Mouse (Mus musculus) mammary gland, adult 2 months (tissue): ENCODE results near the gene Fam206a. TPM values are rescaled to one million over a fixed set of nuclear protein-coding genes. Genes with fewer than 3 reads are reported as not detected.

Experiments
- polyA plus RNA-seq: library from polyadenylated mRNA; depleted of rRNA; stranded (reverse); fragments of >200 nt; gene quantifications from 2 replicates; pipeline ENCODE4 v1.2.3, GENCODE M21; 2012; ENCODE audit warnings: low replicate concordance; rRNA removed

Gene Fam206a
- polyA plus RNA-seq: 2.7 and 3.8 TPM in 2 replicates

GRCm38 (mm10) chr4:56801907-56802668 lies at the start of gene Fam206a, which contains the start of gene Elp1:
Gene Fam206a (plus strand): TSS chr4:56802345.
Gene Elp1 (minus strand): TSS chr4:56802331.

Other genes with a start within 250 kb of the Fam206a start
- not detected in 2 replicates for gene Gm26657, start 62.3 kb upstream of the Fam206a start, polyA plus RNA-seq
- 0.10 and 0.26 TPM in 2 replicates for gene Actl7b, start 60.9 kb upstream of the Fam206a start, polyA plus RNA-seq
- not detected in 2 replicates for gene Actl7a, start 58.9 kb upstream of the Fam206a start, polyA plus RNA-seq
- 10.9 and 19.0 TPM in 2 replicates for gene Elp1, start within 50 bp of the Fam206a start, polyA plus RNA-seq
- 6.8 and 8.2 TPM in 2 replicates for gene Ctnnal1, start 62.8 kb downstream of the Fam206a start, polyA plus RNA-seq
- gene Tmem245, start 145.1 kb downstream of the Fam206a start, polyA plus RNA-seq: 13.4 and 21.6 TPM in 2 replicates
- not detected in 2 replicates for gene Frrs1l, start 188.0 kb downstream of the Fam206a start, polyA plus RNA-seq